Mouse (Mus musculus) neutrophil, adult 83 days (primary cell): Measurements from ENCODE around the gene Atxn7l1. TPM values are rescaled to one million over a fixed set of nuclear protein-coding genes. Genes with fewer than 3 reads are reported as not detected.

Experiments
- total RNA-seq, 2 experiments: library from RNA; stranded (reverse); gene quantifications; one replicate each; pipeline ENCODE4 v1.2.4; 2023

The Atxn7l1 gene
- 100 to 1,000 TPM; 147 to 165 TPM for total RNA-seq

GRCm38 (mm10) chr12:33147497-33148267, at the start of gene Atxn7l1:
Gene Atxn7l1 (plus strand): TSS chr12:33147693.

DNA sequence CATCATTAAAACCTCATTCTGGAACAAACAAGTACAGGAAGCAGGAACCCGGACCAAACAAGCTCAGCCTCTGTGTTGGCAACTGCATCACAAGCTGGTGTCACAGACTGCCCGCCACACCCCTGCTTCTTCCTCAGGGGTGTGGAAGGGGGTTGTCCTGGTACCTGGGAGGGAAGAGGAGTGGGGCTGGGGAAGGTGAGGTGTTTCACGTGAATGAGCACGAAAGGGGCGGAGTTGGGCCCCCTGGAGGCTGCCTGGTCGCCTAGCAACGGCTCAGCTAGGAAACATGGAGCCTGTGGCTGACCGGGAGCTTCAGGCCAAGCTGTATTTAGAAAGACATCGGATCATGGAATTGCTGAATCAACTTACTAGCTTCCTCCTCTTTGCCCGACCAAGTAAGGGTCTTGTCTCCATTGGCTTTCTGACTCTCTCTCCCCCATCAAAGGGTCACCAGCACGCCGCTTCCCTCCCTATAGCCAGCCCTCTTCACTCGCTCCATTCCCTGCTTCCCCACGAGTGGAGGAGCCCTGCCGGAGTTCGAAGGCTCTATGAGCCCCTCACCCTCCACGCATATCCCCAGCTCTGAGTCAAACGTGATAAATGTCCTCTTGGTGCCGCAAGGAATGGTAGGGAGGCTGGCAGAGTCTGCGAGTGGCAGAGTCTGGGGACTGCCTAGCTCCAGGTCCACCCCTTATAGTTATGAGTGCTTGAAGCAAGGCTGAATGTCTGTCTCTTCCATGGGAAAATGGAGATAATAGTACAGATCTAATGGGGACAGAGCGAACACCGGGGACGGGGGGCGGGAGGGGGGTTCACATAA, 247.5 kb downstream of the Atxn7l1 start, which contains the start of gene Efcab10:
TSS of gene Efcab10 (plus strand) at position 51 of the 820 bp plus-strand sequence.

Other genes starting within 250 kb of the Atxn7l1 start
- 10 to 100 TPM; 76.4 to 76.8 TPM for gene Sypl, start 193.8 kb upstream of the Atxn7l1 start, total RNA-seq
- gene Cdhr3, start 54.8 kb upstream of the Atxn7l1 start, total RNA-seq = not detected
- gene Efcab10, start 247.2 kb downstream of the Atxn7l1 start, total RNA-seq = not detected